Mouse (Mus musculus): ENCODE results near the gene Ttll5.

The Ttll5 gene

DNA sequence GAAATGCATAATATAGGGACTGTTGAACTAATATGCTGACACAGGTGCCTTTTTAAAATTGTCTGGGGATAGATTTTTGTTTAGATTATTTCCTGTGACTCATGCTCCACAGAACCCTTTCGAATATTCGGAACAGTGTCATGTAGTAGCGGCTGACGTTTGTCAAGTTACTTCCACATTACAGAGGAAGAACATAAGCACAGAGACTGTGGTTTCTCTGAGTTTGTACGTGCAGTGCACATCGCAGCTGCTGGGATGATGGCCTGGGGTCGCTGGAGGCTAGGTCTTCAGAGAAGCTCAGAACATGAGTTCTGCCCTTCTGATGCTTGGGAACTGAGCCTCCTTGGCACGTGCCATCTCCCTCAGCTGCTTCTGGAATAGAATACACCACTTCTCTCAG lies 222.9 kb downstream of the Ttll5 start:
- DNase-seq (ENCODE audit: low read depth, low spot score): peak; percentile 56

DNA sequence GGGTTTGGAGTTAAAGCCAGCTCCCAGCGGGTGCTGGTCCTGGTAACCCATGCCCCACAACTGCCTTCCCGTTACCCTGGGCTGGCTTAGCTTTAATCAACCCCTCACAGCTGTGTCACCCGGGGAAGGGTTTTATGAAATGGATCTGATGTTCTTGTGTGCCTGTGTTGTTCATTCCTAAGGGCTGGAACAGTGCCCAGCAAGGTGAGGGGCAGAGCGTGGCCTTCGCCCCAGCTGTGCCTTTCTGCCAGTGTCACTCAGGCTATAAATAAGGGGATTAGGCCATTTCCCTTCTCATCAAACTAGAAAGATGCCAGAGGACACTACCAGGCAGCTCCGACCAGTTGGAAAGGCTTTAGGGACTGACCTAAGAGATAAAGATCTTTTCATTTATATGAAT lies 225.4 kb downstream of the Ttll5 start:
- no peak for DNase-seq (ENCODE audit: low read depth, low spot score)

DNA sequence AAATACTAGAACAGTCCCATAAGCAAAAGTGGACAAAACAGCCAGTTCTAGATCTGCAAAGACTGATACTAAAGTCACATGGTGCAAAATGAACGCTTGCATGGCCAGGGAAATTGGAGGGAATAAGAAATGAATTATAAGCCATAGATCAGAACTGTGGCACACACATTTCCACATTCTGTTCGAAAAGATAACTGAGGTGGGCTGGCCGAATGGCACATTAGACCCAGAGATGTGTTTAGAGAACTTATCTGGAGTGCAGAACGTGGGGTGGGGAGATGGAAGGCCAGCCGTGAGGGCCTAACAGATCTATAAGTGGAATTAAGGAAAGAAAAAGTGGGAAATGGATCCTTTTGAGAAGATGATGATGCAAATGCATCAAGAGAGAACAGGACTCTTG lies 227.0 kb downstream of the Ttll5 start:
- DNase-seq (ENCODE audit: low read depth, low spot score): no peak

DNA sequence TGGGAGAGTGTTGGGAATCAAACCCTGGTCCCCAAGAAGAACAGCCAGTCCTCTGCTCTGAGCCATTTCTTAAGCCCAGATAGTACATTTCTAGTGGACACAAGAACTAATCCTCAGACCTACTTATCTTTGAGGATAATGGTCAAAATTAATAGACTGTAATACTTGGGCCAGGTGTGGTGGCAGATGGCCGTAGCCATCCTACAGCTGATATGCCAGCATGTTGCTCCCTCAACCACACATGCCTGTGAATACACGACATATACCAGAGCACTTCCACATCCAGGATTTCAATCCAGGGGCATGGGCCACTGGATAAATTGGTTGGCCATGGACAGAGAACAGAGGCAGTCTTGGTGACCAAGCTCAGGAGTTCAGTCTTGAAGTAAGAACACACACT lies 230.8 kb downstream of the Ttll5 start:
- no peak for DNase-seq (ENCODE audit: low read depth, low spot score)

DNA sequence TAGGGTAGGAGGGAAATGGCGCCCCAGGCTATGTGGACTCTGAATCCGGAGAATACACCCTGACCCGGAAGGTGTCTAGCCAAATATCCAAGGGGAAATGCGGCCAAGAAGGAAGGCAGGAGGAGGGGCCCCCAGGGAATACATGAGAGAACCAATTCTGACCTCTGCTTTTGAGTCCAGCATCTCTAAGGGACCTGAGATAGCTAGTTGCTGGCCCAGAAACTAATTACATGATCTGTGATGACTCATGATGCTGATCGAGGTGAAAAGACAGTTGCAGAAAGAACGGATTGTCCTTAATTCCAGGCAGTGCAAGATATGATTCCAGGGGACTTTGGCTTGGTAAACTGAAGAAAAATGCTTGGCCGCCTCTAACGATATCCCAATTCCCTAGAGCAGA lies 232.5 kb downstream of the Ttll5 start:
- no peak for DNase-seq (ENCODE audit: low read depth, low spot score)

DNA sequence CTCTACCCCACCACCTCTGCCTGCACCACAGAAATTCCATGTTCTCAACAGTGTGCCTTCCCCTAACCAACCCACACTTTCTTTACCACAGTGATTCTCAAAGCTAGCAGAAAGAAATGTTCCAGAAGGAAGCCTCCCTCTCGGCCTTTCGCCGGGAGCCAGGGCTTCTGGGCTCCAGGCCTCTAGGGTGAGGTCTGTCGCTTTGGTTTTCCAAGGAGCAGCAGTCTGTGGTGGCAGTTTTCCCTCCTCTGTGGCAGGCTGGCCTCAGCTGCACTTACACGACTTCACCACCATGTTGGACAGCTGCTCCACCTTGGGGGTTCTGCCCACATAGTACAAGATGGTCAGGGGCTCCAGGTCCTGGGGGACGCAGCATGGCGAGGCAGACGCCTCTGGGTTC lies 233.1 kb downstream of the Ttll5 start:
- no peak for DNase-seq (ENCODE audit: low read depth, low spot score)

DNA sequence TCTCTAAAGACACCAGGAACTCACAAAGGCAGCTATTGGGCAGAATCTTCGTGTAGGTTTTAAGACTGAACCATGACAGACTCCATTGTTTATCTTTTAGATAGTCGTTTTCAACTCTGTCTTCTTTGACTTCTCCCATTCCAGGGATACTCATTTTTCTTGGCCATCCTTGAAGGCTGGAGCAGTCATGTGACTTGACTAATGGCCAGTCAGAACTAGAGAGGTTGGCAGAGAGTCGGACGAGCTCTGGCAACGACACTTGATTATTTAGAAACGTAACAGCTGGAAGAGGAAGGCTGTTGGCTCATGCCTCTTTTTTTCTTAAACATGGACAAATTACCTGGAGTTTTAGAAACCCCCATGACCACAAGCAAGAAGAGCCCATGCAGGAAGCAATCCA lies 234.9 kb downstream of the Ttll5 start:
- DNase-seq (ENCODE audit: low read depth, low spot score): no peak

DNA sequence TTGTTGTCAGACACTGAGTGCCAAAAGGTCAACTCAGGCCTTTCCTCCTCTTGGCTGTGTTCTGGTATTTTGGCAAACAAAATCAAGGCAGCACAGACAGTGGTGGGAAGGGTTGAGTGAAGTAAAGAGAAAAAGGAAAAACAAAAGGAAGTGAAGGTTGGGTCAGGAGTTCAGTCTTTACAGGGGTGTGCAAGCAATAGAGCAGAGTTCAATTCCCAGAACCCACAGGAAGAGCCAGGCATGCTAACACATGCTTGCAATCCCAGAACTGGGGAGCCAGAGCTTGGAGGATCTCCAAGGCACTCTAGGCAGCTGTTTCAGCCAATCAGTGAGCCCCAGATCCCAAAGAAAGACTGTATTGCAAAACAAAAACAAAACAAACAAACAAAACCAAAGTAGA lies 240.3 kb downstream of the Ttll5 start:
- DNase-seq (ENCODE audit: low read depth, low spot score): no peak

DNA sequence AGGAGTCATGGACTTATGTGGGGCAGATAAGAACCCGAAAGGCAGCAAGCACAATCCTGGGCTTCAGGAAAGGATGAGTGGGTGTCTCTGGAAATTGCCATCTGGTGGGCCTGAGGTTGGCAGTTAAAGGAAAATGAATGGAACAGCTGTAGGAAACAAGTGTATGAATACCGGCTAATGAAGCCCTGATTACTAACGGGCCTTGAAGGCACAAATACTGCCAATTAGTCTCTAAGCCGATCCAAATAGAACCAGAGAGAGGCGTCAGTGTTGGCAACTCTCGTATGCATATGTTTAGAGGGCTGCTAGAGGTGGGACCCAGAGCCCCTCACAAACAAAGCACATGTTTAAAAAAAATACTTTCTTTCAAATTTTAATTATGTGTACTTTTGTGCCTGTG lies 247.0 kb downstream of the Ttll5 start:
- no peak for DNase-seq (ENCODE audit: low read depth, low spot score)

DNA sequence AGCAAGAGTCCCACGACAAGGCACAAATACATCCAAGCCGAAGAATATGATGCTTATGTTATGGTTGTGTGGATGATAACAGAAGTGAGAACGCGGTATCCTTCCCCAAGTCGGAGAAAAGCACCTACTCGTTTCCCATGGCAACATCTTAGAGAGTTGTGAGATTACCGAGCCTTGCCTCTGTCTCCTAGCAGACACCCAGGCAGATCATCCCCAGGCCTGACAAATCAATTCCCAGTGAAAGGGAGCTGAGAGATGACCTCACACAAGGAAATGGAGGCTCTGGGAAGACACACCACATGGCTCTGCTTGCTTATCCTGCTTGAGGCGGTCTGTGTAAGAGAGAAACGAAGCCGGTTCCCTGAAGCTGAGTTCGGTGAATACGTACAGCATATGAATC lies 250.2 kb downstream of the Ttll5 start:
- DNase-seq (ENCODE audit: low read depth, low spot score): no peak

DNA sequence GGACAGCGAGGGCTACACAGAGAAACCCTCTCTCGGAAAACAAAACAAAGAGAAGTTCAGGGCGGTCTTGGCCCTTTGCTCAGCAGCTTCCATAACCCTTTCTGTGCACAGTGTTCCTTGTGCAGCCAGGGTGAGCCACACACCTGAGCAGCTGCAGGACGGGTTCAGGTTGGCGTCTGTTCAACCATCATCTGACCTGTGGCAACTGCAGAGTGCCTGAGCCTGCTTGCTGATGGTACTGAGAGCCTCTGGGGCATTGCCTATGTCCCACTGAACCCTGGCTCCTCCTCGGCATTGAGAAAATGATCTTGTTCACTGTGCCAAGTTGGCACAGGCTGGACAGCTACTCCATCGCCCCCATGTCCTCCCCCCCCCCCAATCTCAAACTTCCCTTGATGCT lies 250.9 kb downstream of the Ttll5 start:
- no peak for DNase-seq (ENCODE audit: low read depth, low spot score)

DNA sequence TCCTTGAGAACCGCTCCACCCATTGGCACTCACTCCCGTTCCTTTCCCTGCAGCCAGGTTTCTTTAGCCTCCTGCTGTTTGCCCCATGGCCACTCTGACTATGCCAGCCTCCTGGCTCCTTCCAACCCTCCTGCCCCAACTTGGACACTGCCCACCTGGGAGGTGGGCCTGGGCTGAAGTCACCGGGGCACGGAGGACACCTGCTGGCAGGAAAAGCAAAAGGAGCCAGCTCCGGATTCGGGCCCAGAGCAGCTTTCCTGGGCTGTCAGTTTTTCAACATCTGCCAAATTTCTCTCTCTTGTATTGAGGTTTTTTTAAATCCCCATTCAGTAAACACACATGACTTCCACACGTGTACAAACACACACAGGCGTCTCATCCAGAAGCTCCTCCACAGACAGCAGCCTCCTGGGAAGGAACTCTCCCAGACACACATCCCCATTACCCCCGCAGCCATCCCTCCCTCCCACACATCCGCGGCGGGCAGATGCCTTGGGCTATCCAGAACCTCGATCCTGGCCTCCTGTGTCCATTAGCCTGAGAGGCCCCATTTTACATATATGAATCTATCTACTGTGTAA lies 252.0 kb downstream of the Ttll5 start:
- DNase-seq (ENCODE audit: low read depth, low spot score): no peak

DNA sequence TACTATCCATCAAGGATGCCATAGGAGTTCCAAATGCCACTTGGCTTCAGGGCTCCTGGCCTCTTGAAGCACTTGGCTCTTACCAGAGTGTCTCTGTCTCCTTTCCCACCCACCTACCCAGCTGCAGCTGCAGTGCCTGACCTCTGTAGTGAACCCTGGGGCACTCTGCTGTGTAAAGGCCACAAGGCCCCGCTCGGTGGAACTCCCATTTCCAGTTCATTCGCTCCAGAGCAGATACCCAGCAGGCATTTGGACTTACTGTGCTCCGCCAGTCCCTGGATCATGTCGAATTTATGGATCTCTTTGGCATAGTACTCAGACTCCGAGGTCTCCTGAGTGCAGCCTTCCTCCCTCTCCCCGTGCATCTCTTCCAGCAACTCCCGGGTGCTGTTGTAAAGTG lies 252.9 kb downstream of the Ttll5 start:
- no peak for DNase-seq (ENCODE audit: low read depth, low spot score)

DNA sequence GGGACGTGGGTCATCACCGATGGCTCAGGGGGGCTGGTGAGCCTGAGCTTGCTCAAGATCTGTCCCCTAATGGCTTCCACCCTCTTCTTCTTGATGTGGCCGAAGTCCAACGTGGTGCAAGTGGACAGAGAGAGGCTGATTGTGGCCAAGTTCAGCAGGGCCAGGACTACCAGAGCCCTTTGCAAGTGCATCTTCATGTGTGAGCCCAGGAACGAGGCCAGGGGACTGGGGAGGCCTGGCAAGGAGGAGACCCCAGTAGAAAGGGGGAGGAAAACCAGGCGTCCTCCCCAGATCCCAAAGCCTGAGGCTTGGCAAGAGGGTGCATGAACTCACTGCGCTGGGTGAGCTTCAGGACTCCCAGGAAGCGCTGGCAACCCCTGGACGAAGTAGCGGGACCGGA lies 253.3 kb downstream of the Ttll5 start:
- DNase-seq (ENCODE audit: low read depth, low spot score): no peak

DNA sequence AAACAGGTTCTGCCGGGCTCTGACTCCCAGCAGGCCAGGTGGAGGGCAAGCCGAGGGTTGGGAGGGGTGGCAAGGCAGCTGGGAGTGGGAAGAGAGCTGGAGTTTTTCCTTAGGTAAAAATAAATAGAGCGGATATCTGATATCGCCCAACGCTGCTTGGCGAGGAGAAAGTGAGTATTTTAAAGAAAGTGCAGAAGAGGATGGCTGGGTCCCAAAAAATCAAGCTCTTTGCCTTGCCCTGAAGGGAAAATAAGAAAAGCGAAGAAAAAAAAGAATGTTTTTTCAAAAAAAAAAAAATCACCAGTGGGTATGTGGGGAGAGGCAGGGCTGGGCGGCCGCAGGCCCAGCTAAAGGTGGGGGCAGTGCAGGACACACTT lies 253.7 kb downstream of the Ttll5 start:
- no peak for DNase-seq (ENCODE audit: low read depth, low spot score)

DNA sequence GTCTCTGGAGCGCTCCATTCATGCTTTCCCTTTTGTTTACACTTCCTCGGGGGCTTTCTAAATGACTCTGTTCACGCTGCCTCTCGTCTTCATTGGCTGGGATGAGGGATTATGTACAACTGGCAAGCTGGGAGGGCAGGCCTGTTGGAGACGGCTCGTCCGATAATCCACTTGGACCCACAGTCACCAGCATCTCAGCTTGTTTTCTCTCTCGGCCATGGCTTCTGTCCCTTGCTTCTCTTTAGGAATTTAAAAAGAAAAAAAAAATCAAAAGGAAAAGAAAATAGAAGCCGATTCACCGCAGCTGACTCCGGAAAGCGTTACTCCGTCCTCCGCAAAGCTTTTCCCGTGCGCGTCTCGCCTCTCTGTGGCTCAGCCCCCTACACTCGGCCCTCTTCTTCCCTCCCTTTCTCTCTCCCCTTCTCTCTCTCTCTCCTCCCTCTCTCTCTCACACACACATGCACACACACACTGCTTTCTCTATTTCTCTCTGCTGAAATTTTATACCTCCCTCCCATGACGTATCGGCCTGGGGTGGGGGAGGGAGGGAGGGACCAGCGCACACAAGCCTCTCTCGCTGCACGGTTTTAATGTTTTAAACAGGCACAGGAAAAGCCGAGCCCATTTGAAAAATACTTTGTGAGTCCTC lies 254.2 kb downstream of the Ttll5 start, which contains the start of gene Tgfb3:
Gene Tgfb3, minus strand, starts transcription at position 489 of the 649 bp plus-strand sequence.
- DNase-seq (ENCODE audit: low read depth, low spot score): peak; percentile 82

DNA sequence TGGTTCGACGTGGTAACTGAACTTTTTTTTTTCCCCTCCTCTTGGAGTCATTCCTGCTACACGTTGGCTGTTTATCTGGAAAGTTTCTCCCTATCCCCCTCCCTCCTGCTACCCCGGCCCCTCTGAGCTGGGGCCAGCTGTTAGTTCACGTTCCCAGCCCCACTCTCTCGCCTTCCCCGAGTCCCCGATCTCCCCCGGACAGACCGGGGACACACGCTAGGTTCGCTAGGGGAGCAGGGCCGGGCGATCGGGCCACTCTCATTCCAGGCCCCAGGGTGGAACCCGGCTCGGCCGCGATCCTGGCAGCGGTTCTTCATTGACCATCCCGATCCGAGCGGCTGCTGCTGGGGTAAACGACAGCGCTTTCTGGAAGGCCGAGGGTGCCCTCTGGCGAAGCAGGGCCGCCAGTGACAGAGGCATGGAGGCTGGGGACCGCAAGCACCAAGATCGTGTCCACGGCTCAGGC lies 254.8 kb downstream of the Ttll5 start:
- DNase-seq (ENCODE audit: low read depth, low spot score): peak; percentile 85

DNA sequence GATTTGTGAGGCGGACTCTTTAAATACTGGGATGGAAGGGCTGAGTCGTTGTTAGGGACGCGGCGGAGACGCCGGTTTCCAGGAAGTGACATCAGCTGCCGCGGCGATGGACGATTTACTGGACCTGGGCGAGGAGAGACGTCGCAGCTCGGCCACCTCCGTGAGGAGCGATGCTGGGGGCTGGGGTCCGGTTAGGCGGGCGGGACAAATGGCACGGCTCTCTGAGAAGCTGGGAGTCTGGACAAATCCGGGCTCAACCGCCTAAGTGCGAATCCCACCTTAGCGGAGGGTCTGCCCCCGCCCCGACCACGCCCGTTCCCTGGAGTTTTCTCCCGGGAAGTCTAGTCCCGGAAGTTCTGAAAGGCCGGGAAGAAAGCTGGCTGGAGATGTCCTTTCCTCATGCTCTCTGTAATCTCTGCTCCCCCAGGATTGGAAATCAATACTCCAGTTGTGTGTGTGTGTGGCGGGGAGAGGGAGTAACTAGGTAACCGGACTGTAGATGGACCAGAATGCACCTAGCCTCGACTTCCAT lies 258.1 kb downstream of the Ttll5 start, which contains the start of gene Ift43:
Gene Ift43, plus strand, starts transcription at position 61 of the 532 bp plus-strand sequence.
- DNase-seq (ENCODE audit: low read depth, low spot score): peak; percentile 46

DNA sequence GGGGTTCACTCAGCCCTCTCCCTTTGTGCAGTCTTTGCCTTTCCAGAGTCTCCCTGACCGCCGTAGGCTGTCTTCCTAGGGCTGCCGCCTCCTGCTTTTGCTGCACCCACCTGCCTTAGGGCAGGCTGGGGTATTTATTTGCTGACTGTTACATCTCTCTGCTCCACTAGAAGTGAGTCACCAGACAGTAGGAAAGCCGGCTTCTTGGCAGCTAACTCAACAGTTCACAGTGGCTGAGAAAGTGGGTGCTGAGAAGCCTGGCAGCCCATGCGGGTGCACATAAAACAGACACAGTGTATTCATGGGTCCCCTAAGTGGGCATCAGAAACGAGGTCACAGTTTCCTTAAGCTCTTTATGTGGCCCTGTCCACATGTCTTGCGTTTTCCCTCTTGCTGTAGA lies 261.4 kb downstream of the Ttll5 start:
- no peak for DNase-seq (ENCODE audit: low read depth, low spot score)

DNA sequence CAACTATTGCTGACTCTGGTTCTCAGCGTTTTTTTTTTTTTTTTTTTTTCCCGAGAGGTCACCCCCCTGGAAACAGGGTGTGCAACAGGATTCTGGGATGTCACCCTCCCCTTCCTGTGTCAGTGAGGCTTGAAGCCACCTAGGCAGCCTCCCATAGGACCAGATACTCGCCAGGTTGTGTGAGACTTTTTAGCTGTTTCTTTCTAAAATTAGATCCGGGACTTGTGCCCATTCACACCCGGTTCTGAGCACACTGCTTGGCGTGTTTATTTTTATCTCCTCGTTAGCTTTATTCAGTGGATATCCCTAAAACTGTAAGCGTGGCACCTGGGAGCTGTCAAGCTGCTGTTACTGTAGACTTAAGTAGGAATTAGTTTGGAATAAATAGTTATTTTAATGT lies 262.1 kb downstream of the Ttll5 start:
- DNase-seq (ENCODE audit: low read depth, low spot score): no peak

DNA sequence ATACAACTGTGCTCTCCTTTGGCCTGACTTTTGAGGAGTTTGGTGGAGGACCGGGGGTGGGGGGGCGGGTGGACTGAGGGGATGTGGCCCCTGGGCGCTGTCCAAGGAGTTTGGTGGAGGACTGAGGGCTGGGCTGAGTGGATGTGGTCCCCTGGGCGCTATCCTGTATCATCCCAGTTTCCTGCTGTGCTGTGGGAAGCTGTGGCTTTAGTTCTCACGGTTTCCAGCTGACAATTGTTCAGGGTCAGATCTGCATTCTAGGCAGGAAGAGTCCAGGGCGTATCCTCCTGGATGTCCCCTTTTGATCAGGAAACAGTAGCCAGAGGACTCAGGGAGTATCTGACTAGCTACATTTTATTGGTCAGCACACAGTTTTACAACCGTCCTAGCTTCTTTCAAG lies 263.6 kb downstream of the Ttll5 start:
- no peak for DNase-seq (ENCODE audit: low read depth, low spot score)

DNA sequence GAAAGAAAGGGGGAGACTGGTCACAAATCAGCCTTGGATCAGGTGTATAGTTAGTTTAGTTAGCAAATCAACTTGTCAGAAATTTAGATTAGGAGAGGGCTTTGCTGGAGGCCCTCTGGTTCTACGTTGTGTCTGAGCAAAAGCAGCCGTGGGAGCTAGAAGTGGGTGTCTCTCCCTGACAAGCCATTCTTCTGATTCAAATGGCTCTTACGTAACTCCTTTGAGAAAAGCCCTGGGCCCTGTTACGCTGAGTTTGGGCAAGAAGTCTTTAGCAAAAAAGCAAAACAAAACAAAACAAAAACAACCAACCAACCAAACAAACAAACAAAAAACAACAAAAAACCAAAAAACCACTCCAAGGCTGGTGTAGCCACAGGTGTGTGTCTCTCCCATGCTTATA lies 266.3 kb downstream of the Ttll5 start:
- DNase-seq (ENCODE audit: low read depth, low spot score): no peak

DNA sequence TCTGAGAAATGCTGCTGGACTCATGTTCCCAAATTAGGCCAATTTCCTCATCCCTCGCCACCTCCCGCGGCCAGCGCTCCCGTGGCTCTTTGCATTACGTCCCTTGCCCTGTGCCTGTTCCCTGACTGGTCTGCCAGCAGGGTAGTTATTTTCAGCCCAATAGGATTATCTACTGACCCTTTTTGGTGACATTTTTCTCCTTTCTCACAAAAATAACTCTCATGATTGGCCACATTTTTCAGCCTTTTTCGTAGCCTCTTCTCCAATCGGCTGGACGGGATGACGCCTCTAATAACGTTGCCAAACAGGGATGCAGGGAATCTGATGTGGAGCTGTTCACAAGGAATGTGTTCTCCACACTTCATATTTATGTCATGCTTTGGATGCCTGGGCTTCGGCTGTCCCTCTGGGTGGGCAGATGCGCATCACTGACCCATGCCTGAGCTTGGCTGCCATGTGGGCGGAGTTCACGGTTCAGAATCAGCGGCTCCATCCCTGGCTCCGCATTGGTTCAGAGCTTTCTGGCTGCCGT lies 267.2 kb downstream of the Ttll5 start:
- no peak for DNase-seq (ENCODE audit: low read depth, low spot score)
